11 mouse cellular contexts compared by ENCODE assay signal in genomic region chr6:52190410-52190809, GRCm38 (mm10). TPM values are rescaled to one million over a fixed set of nuclear protein-coding genes. Genes with fewer than 3 reads are reported as not detected.
DNase-seq lines count a peak whose midpoint lies in the region; ATAC-seq and TF ChIP-seq lines count a peak whose summit lies in the region.
"Had no signal": no experiment of that assay in that cellular context is flagged by ENCODE, and none has a peak within 500 bp of the region (broad histone marks: within the 10 kb centered on the region; RNA-seq: fewer than 3 reads in every experiment).

No protein-coding gene starts in this region.

- no peaks in the 10 kb centered on the region for H3K36me3 ChIP-seq in heart, embryonic 14.5 days (ENCODE audit: control insufficient read depth, insufficient read depth, low read length)
- H3K36me3 ChIP-seq in embryonic facial prominence, embryonic 14.5 days (ENCODE audit: control insufficient read depth, insufficient read depth, low read length): no peaks in the 10 kb centered on the region
- 0 out of 2 replicates have a peak, but pooled peaks cover 3% of the 10 kb centered on the region for H3K36me3 ChIP-seq in kidney, postnatal 0 days (ENCODE audit: insufficient read depth, low read length)
- no peaks in the 10 kb centered on the region for H3K36me3 ChIP-seq in myocyte (ENCODE audit: control insufficient read depth, insufficient read depth)
- H3K36me3 ChIP-seq: embryonic facial prominence, embryonic 12.5 days had no signal

- no peak for DNase-seq in heart, postnatal 4 days
- DNase-seq in embryonic facial prominence, embryonic 14.5 days (ENCODE audit: low spot score): no peak
- peak; percentile 72 for DNase-seq in kidney, postnatal 0 days (ENCODE audit: low spot score)
- DNase-seq in thymus, postnatal 0 days (ENCODE audit: low spot score): no peak
- DNase-seq in natural killer cell, adult 2 months (ENCODE audit: low spot score in 2 of 2): no peak
- DNase-seq in thymus, postnatal 36 days: no peak

- no peak for ATAC-seq in heart, embryonic 14.5 days (ENCODE audit: insufficient number of reproducible peaks, insufficient read depth, low FRiP score, low read depth)
- ATAC-seq in embryonic facial prominence, embryonic 14.5 days (ENCODE audit: low read depth): no peak
- ATAC-seq in kidney, postnatal 0 days (replicated peaks; ENCODE audit: low FRiP score, low read depth): no peak

- peaks cover 99% of the 10 kb centered on the region for H3K27me3 ChIP-seq in heart, embryonic 14.5 days (ENCODE audit: control insufficient read depth, insufficient read depth, low read length)
- peaks cover 100% of the 10 kb centered on the region for H3K27me3 ChIP-seq in embryonic facial prominence, embryonic 14.5 days (replicated peaks; ENCODE audit: control insufficient read depth, insufficient read depth, low read length)
- H3K27me3 ChIP-seq in kidney, postnatal 0 days (ENCODE audit: insufficient read depth, low read length): no peaks in the 10 kb centered on the region
- H3K27me3 ChIP-seq in myocyte (ENCODE audit: control insufficient read depth, insufficient read depth, insufficient read length): no peaks in the 10 kb centered on the region
- H3K27me3 ChIP-seq: CH12.LX had no signal

- peaks cover 5 to 7% of the 10 kb centered on the region in 2 experiments; a peak in 3 of 4 replicates for H3K4me1 ChIP-seq in heart, embryonic 14.5 days (ENCODE audit: control insufficient read depth in 2 of 2, insufficient read depth in 2 of 2, low read length in 2 of 2)
- H3K4me1 ChIP-seq in embryonic facial prominence, embryonic 14.5 days (ENCODE audit: control insufficient read depth, insufficient read depth, low read length): peaks cover 6% of the 10 kb centered on the region
- H3K4me1 ChIP-seq in kidney, postnatal 0 days (replicated peaks; ENCODE audit: insufficient read depth, low read length): peaks cover 61% of the 10 kb centered on the region

- H3ac ChIP-seq in myocyte (ENCODE audit: control insufficient read depth, insufficient read length): no peak overlapping the region

- TF ChIP-seq POLR2A in myocyte (IDR thresholded peaks at IDR 0.05; ENCODE audit: insufficient read length, low read depth): no peak

- peaks cover 4% of the 10 kb centered on the region for H3K79me2 ChIP-seq in myocyte (ENCODE audit: control insufficient read depth, insufficient read depth)

- no peak for TF ChIP-seq CTCF in kidney, postnatal 0 days (IDR thresholded peaks at IDR 0.05; ENCODE audit: low read depth)

- 2% methylated on average over 23 of the region's 23 CpGs for WGBS in heart, embryonic 14.5 days
- WGBS in embryonic facial prominence, embryonic 14.5 days: 1% methylated on average over 23 of the region's 23 CpGs
- 8% methylated on average over 23 of the region's 23 CpGs for WGBS in kidney, postnatal 0 days

- peak overlapping the region in 1 of 2 experiments; percentile 48; a peak in 1 of 4 replicates for H3K4me3 ChIP-seq in heart, embryonic 14.5 days (ENCODE audit: control insufficient read depth in 1 of 2, insufficient read depth in 1 of 2, low read depth in 1 of 2, low read length in 2 of 2)
- peak overlapping the region; percentile 46; the same call in 1 of the 2 replicates for H3K4me3 ChIP-seq in embryonic facial prominence, embryonic 14.5 days (ENCODE audit: low read depth, low read length)
- peak overlapping the region; percentile 64 for H3K4me3 ChIP-seq in kidney, postnatal 0 days (replicated peaks; ENCODE audit: low read depth, low read length)
- H3K4me3 ChIP-seq in myocyte: no peak overlapping the region

- H3K27ac ChIP-seq in heart, embryonic 14.5 days (replicated peaks in 1 of 2; ENCODE audit: control insufficient read depth in 1 of 2, insufficient read depth in 1 of 2, low read depth in 2 of 2, low read length in 2 of 2): no peak overlapping the region
- H3K27ac ChIP-seq in embryonic facial prominence, embryonic 14.5 days (replicated peaks; ENCODE audit: low read depth, low read length): no peak overlapping the region
- peak overlapping the region; percentile 90 for H3K27ac ChIP-seq in kidney, postnatal 0 days
- H3K27ac ChIP-seq: macrophage had no signal

- H3K9me3 ChIP-seq in heart, embryonic 14.5 days (ENCODE audit: control insufficient read depth, low read length): no peaks in the 10 kb centered on the region
- no peaks in the 10 kb centered on the region for H3K9me3 ChIP-seq in embryonic facial prominence, embryonic 14.5 days (ENCODE audit: control insufficient read depth, low read length)
- no peaks in the 10 kb centered on the region for H3K9me3 ChIP-seq in kidney, postnatal 0 days (replicated peaks; ENCODE audit: low read length)
- H3K9me3 ChIP-seq: embryonic facial prominence, embryonic 12.5 days had no signal

- 0 out of 2 replicates have a peak overlapping the region, but pooled peaks have one; percentile 22 for H3K9ac ChIP-seq in heart, embryonic 14.5 days (ENCODE audit: low read length)
- H3K9ac ChIP-seq in embryonic facial prominence, embryonic 14.5 days (ENCODE audit: low read depth, low read length): no peak overlapping the region
- H3K9ac ChIP-seq in kidney, postnatal 0 days (ENCODE audit: low read depth, low read length): no peak overlapping the region; the same call in 1 of the 2 replicates
- H3K9ac ChIP-seq: embryonic facial prominence, embryonic 12.5 days had no signal

- peak overlapping the region; percentile 75; the same call in 1 of the 2 replicates for H3K4me2 ChIP-seq in heart, embryonic 14.5 days (ENCODE audit: low read length)
- peak overlapping the region; percentile 73; the same call in 1 of the 2 replicates for H3K4me2 ChIP-seq in embryonic facial prominence, embryonic 14.5 days (ENCODE audit: low read depth, low read length)
- H3K4me2 ChIP-seq in kidney, postnatal 0 days (ENCODE audit: low read length): peak overlapping the region; percentile 100
- H3K4me2 ChIP-seq in myocyte (ENCODE audit: low read depth): peak overlapping the region; percentile 12

TF ChIP-seq in myocyte, 11 proteins besides CTCF, POLR2A, EP300 and RAD21:
- TF ChIP-seq TCF3 (IDR thresholded peaks at IDR 0.05; ENCODE audit: insufficient read length, low read depth) (no peak), REST (IDR thresholded peaks at IDR 0.05; ENCODE audit: insufficient read depth, insufficient read length) (no peak), POLR2AphosphoS2 (IDR thresholded peaks at IDR 0.05; ENCODE audit: insufficient read length, low read depth) (no peak), E2F4 (IDR thresholded peaks at IDR 0.05; ENCODE audit: insufficient read depth) (no peak), USF1 (IDR thresholded peaks at IDR 0.05; ENCODE audit: low read depth) (no peak), SRF (IDR thresholded peaks at IDR 0.05; ENCODE audit: control insufficient read depth, insufficient read length, low read depth) (no peak)
TF ChIP-seq in myocyte: peak in this region for 0.

RNA-seq across cellular contexts. Expression of gene Hoxa4, which starts 1.1 kb away (rescaled TPM):
- 0.32 and 0.36 TPM in 2 replicates for polyA plus RNA-seq in heart, embryonic 14.5 days (2014; fragmentation: Nextera tagmentation; extraction: Ambion mirVana)
- under 1 TPM; 0.71 to 0.86 TPM for total RNA-seq in heart, postnatal 4 days (2021)
- polyA plus RNA-seq in embryonic facial prominence, embryonic 14.5 days (2014; fragmentation: Nextera tagmentation; extraction: Ambion mirVana): 1.1 and 1.6 TPM in 2 replicates
- 1.6 and 2.2 TPM in 2 replicates for polyA plus RNA-seq in kidney, postnatal 0 days (2015; fragmentation: Nextera tagmentation; extraction: Ambion mirVana)
- 1.4 TPM for polyA plus RNA-seq in myocyte (2012; fragmentation: generic; extraction: Trizol)
- 0.27 and 0.39 TPM in 2 replicates for polyA plus RNA-seq in thymus, postnatal 0 days (2015; fragmentation: Nextera tagmentation; extraction: Ambion mirVana)
- total RNA-seq: CH12.LX had no signal
- polyA plus RNA-seq: embryonic facial prominence, embryonic 12.5 days had no signal

RNA-seq across cellular contexts. Expression of gene 5730596B20Rik, which starts 13.1 kb away (rescaled TPM):
- polyA plus RNA-seq in heart, embryonic 14.5 days (2014; fragmentation: Nextera tagmentation; extraction: Ambion mirVana): not detected in 2 replicates
- under 1 TPM; 0.20 to 0.29 TPM for total RNA-seq in heart, postnatal 4 days (2021)
- polyA plus RNA-seq in embryonic facial prominence, embryonic 14.5 days (2014; fragmentation: Nextera tagmentation; extraction: Ambion mirVana): 0.10 and 0.46 TPM in 2 replicates
- polyA plus RNA-seq in kidney, postnatal 0 days (2015; fragmentation: Nextera tagmentation; extraction: Ambion mirVana): 1.3 TPM in 2 replicates
- 0.11 TPM for polyA plus RNA-seq in myocyte (2012; fragmentation: generic; extraction: Trizol)
- polyA plus RNA-seq in thymus, postnatal 0 days (2015; fragmentation: Nextera tagmentation; extraction: Ambion mirVana): 0.24 and 0.25 TPM in 2 replicates
- total RNA-seq: CH12.LX had no signal
- polyA plus RNA-seq: macrophage had no signal

RNA-seq across cellular contexts. Expression of gene Hoxa5, which starts 14.0 kb away (rescaled TPM):
- polyA plus RNA-seq in heart, embryonic 14.5 days (2014; fragmentation: Nextera tagmentation; extraction: Ambion mirVana): 0.31 and 1.3 TPM in 2 replicates
- 1 to 10 TPM; 1.3 to 1.5 TPM for total RNA-seq in heart, postnatal 4 days (2021)
- polyA plus RNA-seq in embryonic facial prominence, embryonic 14.5 days (2014; fragmentation: Nextera tagmentation; extraction: Ambion mirVana): 2.4 and 3.3 TPM in 2 replicates
- 9.7 and 10.4 TPM in 2 replicates for polyA plus RNA-seq in kidney, postnatal 0 days (2015; fragmentation: Nextera tagmentation; extraction: Ambion mirVana)
- polyA plus RNA-seq in myocyte (2012; fragmentation: generic; extraction: Trizol): 1.6 TPM
- 0.06 and 0.21 TPM in 2 replicates for polyA plus RNA-seq in thymus, postnatal 0 days (2015; fragmentation: Nextera tagmentation; extraction: Ambion mirVana)

RNA-seq across cellular contexts. Expression of gene Hoxa6, which starts 18.1 kb away (rescaled TPM):
- polyA plus RNA-seq in heart, embryonic 14.5 days (2014; fragmentation: Nextera tagmentation; extraction: Ambion mirVana): not detected in 2 replicates
- not detected for total RNA-seq in heart, postnatal 4 days (2021)
- polyA plus RNA-seq in embryonic facial prominence, embryonic 14.5 days (2014; fragmentation: Nextera tagmentation; extraction: Ambion mirVana): 0.48 TPM in 1 of 2 replicates, not detected in the other
- polyA plus RNA-seq in kidney, postnatal 0 days (2015; fragmentation: Nextera tagmentation; extraction: Ambion mirVana): 2.8 and 3.0 TPM in 2 replicates
- polyA plus RNA-seq in myocyte (2012; fragmentation: generic; extraction: Trizol): 0.88 TPM
- polyA plus RNA-seq in thymus, postnatal 0 days (2015; fragmentation: Nextera tagmentation; extraction: Ambion mirVana): not detected in 2 replicates
- polyA plus RNA-seq: embryonic facial prominence, embryonic 12.5 days; macrophage had no signal

RNA-seq across cellular contexts. Expression of gene Hoxa3, which starts 22.7 kb away (rescaled TPM):
- polyA plus RNA-seq in heart, embryonic 14.5 days (2014; fragmentation: Nextera tagmentation; extraction: Ambion mirVana): 0.35 and 0.86 TPM in 2 replicates
- 1 to 10 TPM; 1.4 TPM for total RNA-seq in heart, postnatal 4 days (2021)
- polyA plus RNA-seq in embryonic facial prominence, embryonic 14.5 days (2014; fragmentation: Nextera tagmentation; extraction: Ambion mirVana): 2.8 TPM in 2 replicates
- polyA plus RNA-seq in kidney, postnatal 0 days (2015; fragmentation: Nextera tagmentation; extraction: Ambion mirVana): 4.8 and 6.0 TPM in 2 replicates
- 1.0 TPM for polyA plus RNA-seq in myocyte (2012; fragmentation: generic; extraction: Trizol)
- polyA plus RNA-seq in thymus, postnatal 0 days (2015; fragmentation: Nextera tagmentation; extraction: Ambion mirVana): 1.1 and 1.2 TPM in 2 replicates

Comparison
In these comparisons a context has a peak if more than half of its experiments do, and no peak if none do; other contexts are left out.
1. H3K4me2 ChIP-seq: peak in every context shown above with its lines; median percentile 100 in kidney, postnatal 0 days; 75 in heart, embryonic 14.5 days; 73 in embryonic facial prominence, embryonic 14.5 days; 12 in myocyte.